Mouse (Mus musculus): ENCODE results near the gene Tspan5. TPM values are rescaled to one million over a fixed set of nuclear protein-coding genes. Genes with fewer than 3 reads are reported as not detected.

Gene Tspan5
- polyA plus RNA-seq, 1 experiment from 2014 or later, result 1.7 TPM

- 87% methylated on average over 8 of the region's 8 CpGs for WGBS (ENCODE audit: insufficient replicate concordance)
These were observed 184.2 kb downstream of the Tspan5 start for GRCm38 (mm10) chr3:138926161-138926560.

GRCm38 (mm10) chr3:138927437-138927836 is 185.4 kb downstream of the Tspan5 start:
- no peak for ATAC-seq
- no peaks in the 10 kb centered on the region for H3K4me1 ChIP-seq (ENCODE audit: insufficient read depth)
- H3K4me3 ChIP-seq (ENCODE audit: low read depth, low read length), result no peak overlapping the region
- no peak overlapping the region for H3K9ac ChIP-seq (replicated peaks)
- H3K36me3 ChIP-seq (replicated peaks; ENCODE audit: insufficient read depth, low read length), result peaks cover 20% of the 10 kb centered on the region
- no peak overlapping the region for H3K4me2 ChIP-seq (ENCODE audit: low read depth, low read length)
- 81% methylated on average over 4 of the region's 4 CpGs for WGBS (ENCODE audit: insufficient replicate concordance)
- DNase-seq, result no peak
- H3K27ac ChIP-seq (ENCODE audit: low read depth), result no peak overlapping the region
- TF ChIP-seq CTCF (IDR thresholded peaks at IDR 0.05; ENCODE audit: low read depth) (no peak), EP300 (IDR thresholded peaks at IDR 0.05; ENCODE audit: low read depth) (no peak)
- H3K9me3 ChIP-seq (ENCODE audit: low read length), result no peaks in the 10 kb centered on the region
- H3K27me3 ChIP-seq (ENCODE audit: insufficient read depth, low read length), result no peaks in the 10 kb centered on the region

More at GRCm38 (mm10) chr3:138926161-138926560, 184.2 kb downstream of the Tspan5 start:
- ATAC-seq (no peak), DNase-seq (no peak)
- Histone ChIP-seq H3K27ac (ENCODE audit: low read depth) (no peak overlapping the region), H3K4me3 (ENCODE audit: low read depth, low read length) (no peak overlapping the region), H3K9ac (replicated peaks) (no peak overlapping the region), H3K4me1 (ENCODE audit: insufficient read depth) (no peaks in the 10 kb centered on the region), H3K27me3 (ENCODE audit: insufficient read depth, low read length) (no peaks in the 10 kb centered on the region), H3K36me3 (replicated peaks; ENCODE audit: insufficient read depth, low read length) (peaks cover 20% of the 10 kb centered on the region), H3K4me2 (ENCODE audit: low read depth, low read length) (no peak overlapping the region), H3K9me3 (ENCODE audit: low read length) (no peaks in the 10 kb centered on the region)
- no peak for TF ChIP-seq EP300 (IDR thresholded peaks at IDR 0.05; ENCODE audit: low read depth)
- TF ChIP-seq CTCF (IDR thresholded peaks at IDR 0.05; ENCODE audit: low read depth), result no peak

- no peaks in the 10 kb centered on the region for H3K4me1 ChIP-seq (ENCODE audit: insufficient read depth)
- no peaks in the 10 kb centered on the region for H3K27me3 ChIP-seq (ENCODE audit: insufficient read depth, low read length)
- DNase-seq (no peak), ATAC-seq (peak; percentile 58; the same call in 1 of the 2 replicates)
- H3K27ac ChIP-seq (ENCODE audit: low read depth), result no peak overlapping the region
- 76% methylated on average over 8 of the region's 8 CpGs for WGBS (ENCODE audit: insufficient replicate concordance)
- H3K36me3 ChIP-seq (replicated peaks; ENCODE audit: insufficient read depth, low read length), result peaks cover 8% of the 10 kb centered on the region
- H3K4me2 ChIP-seq (ENCODE audit: low read depth, low read length), result no peak overlapping the region
- H3K9ac ChIP-seq (replicated peaks), result no peak overlapping the region
- TF ChIP-seq EP300 (IDR thresholded peaks at IDR 0.05; ENCODE audit: low read depth) (no peak), CTCF (IDR thresholded peaks at IDR 0.05; ENCODE audit: low read depth) (no peak)
- no peaks in the 10 kb centered on the region for H3K9me3 ChIP-seq (ENCODE audit: low read length)
- no peak overlapping the region for H3K4me3 ChIP-seq (ENCODE audit: low read depth, low read length)
These were observed 194.8 kb downstream of the Tspan5 start for GRCm38 (mm10) chr3:138936780-138937179.

GRCm38 (mm10) chr3:138937241-138937640 is 195.2 kb downstream of the Tspan5 start:
- DNase-seq, result no peak
- Histone ChIP-seq H3K9ac (replicated peaks) (no peak overlapping the region), H3K4me3 (ENCODE audit: low read depth, low read length) (no peak overlapping the region), H3K27me3 (ENCODE audit: insufficient read depth, low read length) (no peaks in the 10 kb centered on the region), H3K4me1 (ENCODE audit: insufficient read depth) (no peaks in the 10 kb centered on the region), H3K36me3 (replicated peaks; ENCODE audit: insufficient read depth, low read length) (peaks cover 8% of the 10 kb centered on the region), H3K9me3 (ENCODE audit: low read length) (no peaks in the 10 kb centered on the region), H3K27ac (ENCODE audit: low read depth) (no peak overlapping the region), H3K4me2 (ENCODE audit: low read depth, low read length) (no peak overlapping the region)
- no peak for ATAC-seq
- WGBS (ENCODE audit: insufficient replicate concordance), result 85% methylated on average over 10 of the region's 10 CpGs
- TF ChIP-seq CTCF (IDR thresholded peaks at IDR 0.05; ENCODE audit: low read depth), result no peak
- no peak for TF ChIP-seq EP300 (IDR thresholded peaks at IDR 0.05; ENCODE audit: low read depth)

- Histone ChIP-seq H3K9ac (replicated peaks) (no peak overlapping the region), H3K27ac (ENCODE audit: low read depth) (no peak overlapping the region), H3K4me2 (ENCODE audit: low read depth, low read length) (no peak overlapping the region), H3K27me3 (ENCODE audit: insufficient read depth, low read length) (no peaks in the 10 kb centered on the region), H3K36me3 (replicated peaks; ENCODE audit: insufficient read depth, low read length) (peaks cover 17% of the 10 kb centered on the region), H3K4me1 (ENCODE audit: insufficient read depth) (no peaks in the 10 kb centered on the region), H3K4me3 (ENCODE audit: low read depth, low read length) (no peak overlapping the region), H3K9me3 (ENCODE audit: low read length) (no peaks in the 10 kb centered on the region)
- no peak for ATAC-seq
- WGBS (ENCODE audit: insufficient replicate concordance), result 82% methylated on average over 9 of the region's 9 CpGs
- DNase-seq, result no peak
- TF ChIP-seq CTCF (IDR thresholded peaks at IDR 0.05; ENCODE audit: low read depth), result no peak
- no peak for TF ChIP-seq EP300 (IDR thresholded peaks at IDR 0.05; ENCODE audit: low read depth)
These were observed 199.6 kb downstream of the Tspan5 start for GRCm38 (mm10) chr3:138941604-138942003.

- WGBS (ENCODE audit: insufficient replicate concordance), result 91% methylated on average over 3 of the region's 3 CpGs
- ATAC-seq (no peak), DNase-seq (no peak)
- Histone ChIP-seq H3K27ac (ENCODE audit: low read depth) (no peak overlapping the region), H3K36me3 (replicated peaks; ENCODE audit: insufficient read depth, low read length) (peaks cover 14% of the 10 kb centered on the region), H3K4me3 (ENCODE audit: low read depth, low read length) (no peak overlapping the region), H3K4me2 (ENCODE audit: low read depth, low read length) (no peak overlapping the region), H3K4me1 (ENCODE audit: insufficient read depth) (no peaks in the 10 kb centered on the region), H3K9me3 (ENCODE audit: low read length) (no peaks in the 10 kb centered on the region), H3K9ac (replicated peaks) (no peak overlapping the region), H3K27me3 (ENCODE audit: insufficient read depth, low read length) (no peaks in the 10 kb centered on the region)
- no peak for TF ChIP-seq CTCF (IDR thresholded peaks at IDR 0.05; ENCODE audit: low read depth)
- TF ChIP-seq EP300 (IDR thresholded peaks at IDR 0.05; ENCODE audit: low read depth), result no peak
These were observed 203.5 kb downstream of the Tspan5 start for GRCm38 (mm10) chr3:138945516-138945915.

GRCm38 (mm10) chr3:138949081-138949480 is 207.1 kb downstream of the Tspan5 start:
- no peak for ATAC-seq
- Histone ChIP-seq H3K4me3 (ENCODE audit: low read depth, low read length) (no peak overlapping the region), H3K9me3 (ENCODE audit: low read length) (no peaks in the 10 kb centered on the region), H3K27me3 (ENCODE audit: insufficient read depth, low read length) (no peaks in the 10 kb centered on the region), H3K27ac (ENCODE audit: low read depth) (no peak overlapping the region), H3K4me2 (ENCODE audit: low read depth, low read length) (no peak overlapping the region), H3K4me1 (ENCODE audit: insufficient read depth) (no peaks in the 10 kb centered on the region), H3K36me3 (replicated peaks; ENCODE audit: insufficient read depth, low read length) (peaks cover 20% of the 10 kb centered on the region), H3K9ac (replicated peaks) (no peak overlapping the region)
- no peak for DNase-seq
- TF ChIP-seq EP300 (IDR thresholded peaks at IDR 0.05; ENCODE audit: low read depth), result no peak
- TF ChIP-seq CTCF (IDR thresholded peaks at IDR 0.05; ENCODE audit: low read depth), result no peak
- WGBS (ENCODE audit: insufficient replicate concordance), result 91% methylated on average over 9 of the region's 9 CpGs
